Mouse (Mus musculus): ENCODE measurements around the gene Tcp11l2. TPM values are rescaled to one million over a fixed set of nuclear protein-coding genes. Genes with fewer than 3 reads are reported as not detected.

Tcp11l2 gene
- polyA plus RNA-seq (2014; fragmentation: Illumina TruSeq; extraction: RNeasy Lipid Tissue Mini Kit (QIAGEN cat#74804); ENCODE audit: low read depth, low replicate concordance), result 47.9 TPM

DNA sequence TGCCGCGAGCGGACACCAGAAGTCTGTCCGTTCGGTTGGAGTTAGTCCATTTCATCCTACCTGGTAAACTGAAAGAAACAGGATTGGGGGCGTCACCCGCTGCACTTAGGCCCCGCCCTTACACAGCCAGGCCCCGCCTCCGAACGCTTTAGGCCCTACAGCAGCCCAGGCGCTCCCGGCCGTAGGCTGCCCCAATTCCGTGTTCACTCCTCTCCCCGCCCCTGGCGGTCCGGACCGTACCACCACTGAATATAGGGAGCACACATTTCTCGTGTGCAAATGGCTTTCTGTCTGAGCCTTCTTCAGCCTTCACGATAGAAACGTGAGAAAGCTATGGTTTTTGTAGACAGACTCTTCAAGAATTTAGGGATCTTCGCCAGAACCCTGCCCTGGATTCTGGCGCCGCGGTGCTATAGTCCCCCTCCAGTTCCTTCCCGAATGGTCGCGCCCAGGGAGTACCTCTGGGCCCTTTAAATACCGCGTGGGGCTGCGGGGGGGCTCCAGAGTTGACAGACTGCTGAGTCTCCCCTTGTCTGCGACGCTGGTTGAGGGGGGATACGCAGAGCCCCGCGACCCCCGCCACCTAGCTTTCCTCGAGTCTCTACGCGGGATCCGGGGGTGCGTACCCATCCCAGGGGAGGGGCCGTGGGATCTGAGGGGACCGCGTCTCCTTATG, at the start of gene Tcp11l2:
Gene Tcp11l2, plus strand, starts transcription at position 232 of the 676 bp plus-strand sequence.

DNA sequence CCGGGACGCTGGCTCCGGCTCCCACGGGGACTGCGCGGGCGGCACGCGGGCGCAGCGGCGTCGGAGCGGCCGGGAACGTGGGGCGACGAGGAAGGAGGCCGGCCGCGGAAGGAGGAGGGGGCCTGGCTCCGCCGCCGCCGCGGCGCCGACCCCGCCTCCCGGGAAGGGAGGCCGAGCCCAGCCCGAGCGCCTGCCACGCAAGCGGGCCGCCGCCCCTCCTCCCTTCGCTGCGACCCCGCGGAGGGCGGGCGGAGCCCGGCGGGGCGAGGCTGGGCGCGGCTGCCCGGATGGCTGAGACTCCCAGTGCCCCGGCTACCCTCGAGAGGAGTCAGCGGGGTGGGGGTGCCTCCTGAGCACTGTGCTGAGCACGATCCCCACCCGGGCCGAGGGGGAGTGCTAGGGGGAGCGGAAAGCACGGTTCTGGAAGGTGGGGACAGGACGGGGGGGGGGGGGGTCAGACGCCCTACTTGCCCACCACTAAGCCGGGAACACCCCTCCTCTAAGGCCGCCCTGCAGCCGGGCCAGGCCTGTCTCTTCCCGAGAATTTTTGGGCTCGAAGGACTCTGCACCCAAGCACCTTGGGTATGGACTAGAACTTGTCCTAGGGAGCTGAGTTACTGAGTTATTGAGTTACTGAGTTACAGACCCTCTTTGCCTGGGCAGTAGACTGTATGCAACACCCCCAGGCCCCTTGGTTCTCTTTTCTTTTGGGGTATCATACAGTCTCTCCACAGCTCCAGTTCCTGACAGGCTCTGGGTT, 42.3 kb upstream of the Tcp11l2 start, which contains the start of gene Ckap4:
Gene Ckap4, minus strand, starts transcription at position 151 of the 760 bp plus-strand sequence.

DNA sequence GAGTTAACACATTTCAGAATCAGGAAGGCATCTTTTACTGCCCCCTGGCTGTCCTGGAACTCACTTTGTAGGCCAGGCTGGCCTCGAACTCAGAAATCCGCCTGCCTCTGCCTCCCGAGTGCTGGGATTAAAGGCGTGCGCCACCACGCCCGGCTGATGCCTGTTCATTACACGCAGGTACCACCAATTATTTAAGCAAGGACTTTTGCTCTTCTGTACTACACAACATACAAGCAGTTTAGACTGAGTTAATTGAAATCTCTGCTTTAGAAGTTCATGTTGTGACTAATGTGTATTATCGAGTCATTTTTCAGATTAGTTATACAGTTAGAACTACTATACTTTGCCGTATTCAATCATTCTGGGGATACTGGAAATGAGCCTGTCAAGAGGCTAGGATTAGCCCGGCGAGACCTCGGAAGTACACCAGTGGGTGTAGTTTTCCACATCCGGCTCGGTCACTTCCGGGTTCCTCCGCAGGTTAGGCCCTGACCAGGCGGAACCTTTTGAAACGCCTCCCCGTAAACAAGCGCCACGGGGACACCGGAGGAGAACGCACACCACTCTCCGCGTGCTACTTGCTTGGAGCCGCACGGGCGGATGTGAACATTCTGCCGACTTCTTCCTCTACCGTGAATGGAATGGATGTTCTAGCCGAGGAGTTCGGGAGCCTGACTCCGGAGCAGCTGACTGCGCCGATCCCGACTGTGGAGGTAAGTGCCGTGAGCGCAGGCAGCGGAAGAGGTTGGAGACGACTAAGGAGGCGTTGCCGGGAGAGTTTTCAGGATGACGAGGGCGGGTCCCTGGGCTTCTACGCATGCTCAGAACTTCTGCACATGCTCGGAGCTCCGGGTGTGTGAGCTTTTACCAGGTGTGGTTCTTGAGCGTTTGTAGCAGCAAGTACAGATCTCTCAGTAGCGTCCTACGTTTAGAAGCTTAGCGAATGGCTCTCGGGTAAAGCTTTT, 45.7 kb downstream of the Tcp11l2 start, which contains the start of gene Polr3b:
Gene Polr3b, plus strand, starts transcription at position 467 of the 965 bp plus-strand sequence.

Other genes with a start within 250 kb of the Tcp11l2 start
- gene Nuak1, start 136.0 kb upstream of the Tcp11l2 start, polyA plus RNA-seq (2014; fragmentation: Illumina TruSeq; extraction: RNeasy Lipid Tissue Mini Kit (QIAGEN cat#74804); ENCODE audit: low read depth, low replicate concordance), result 3.3 TPM
- gene Ckap4, start 42.6 kb upstream of the Tcp11l2 start, polyA plus RNA-seq (2014; fragmentation: Illumina TruSeq; extraction: RNeasy Lipid Tissue Mini Kit (QIAGEN cat#74804); ENCODE audit: low read depth, low replicate concordance), result 33.1 TPM
- 21.8 TPM for gene Polr3b, start 45.7 kb downstream of the Tcp11l2 start, polyA plus RNA-seq (2014; fragmentation: Illumina TruSeq; extraction: RNeasy Lipid Tissue Mini Kit (QIAGEN cat#74804); ENCODE audit: low read depth, low replicate concordance)
- gene Rfx4, start 179.4 kb downstream of the Tcp11l2 start, polyA plus RNA-seq (2014; fragmentation: Illumina TruSeq; extraction: RNeasy Lipid Tissue Mini Kit (QIAGEN cat#74804); ENCODE audit: low read depth, low replicate concordance), result not detected

Data from adrenal gland, adult 10 weeks (tissue).